Mouse (Mus musculus): ENCODE data around the gene AF366264. TPM values are rescaled to one million over a fixed set of nuclear protein-coding genes. Genes with fewer than 3 reads are reported as not detected.

AF366264 gene
- not detected in 2 replicates for polyA plus RNA-seq (2012; ENCODE audit: low replicate concordance)

GRCm38 (mm10) chr8:13838289-13838688 lies at the start of gene AF366264:
Gene AF366264 (minus strand): TSS chr8:13838389.

GRCm38 (mm10) chr8:13785250-13785763 lies 52.9 kb downstream of the AF366264 start, which contains the start of gene Upf3a:
Gene Upf3a (plus strand): TSS chr8:13785615.

Other genes with a start within 250 kb of the AF366264 start
- gene Rasa3, start 160.8 kb downstream of the AF366264 start, polyA plus RNA-seq (2012; ENCODE audit: low replicate concordance): 77.3 and 100 TPM in 2 replicates
- gene Cfap97d2, start 132.5 kb downstream of the AF366264 start, polyA plus RNA-seq (2012; ENCODE audit: low replicate concordance): 0.15 and 0.17 TPM in 2 replicates
- gene Cdc16, start 80.7 kb downstream of the AF366264 start, polyA plus RNA-seq (2012; ENCODE audit: low replicate concordance): 9.5 and 16.1 TPM in 2 replicates
- 29.4 and 30.8 TPM in 2 replicates for gene Upf3a, start 52.8 kb downstream of the AF366264 start, polyA plus RNA-seq (2012; ENCODE audit: low replicate concordance)
- gene Champ1, start 31.3 kb upstream of the AF366264 start, polyA plus RNA-seq (2012; ENCODE audit: low replicate concordance): 6.7 and 8.9 TPM in 2 replicates
- 2.5 and 2.8 TPM in 2 replicates for gene Coprs, start 51.9 kb upstream of the AF366264 start, polyA plus RNA-seq (2012; ENCODE audit: low replicate concordance)